Mouse (Mus musculus): ENCODE measurements around the gene Patl1.
"Not testable (repeated sequence)": the region's sequence is repeated elsewhere in the genome, so short reads cannot be mapped to it uniquely, and the experiment has no call there.

The Patl1 gene

GRCm38 (mm10) chr19:11912037-11912532 lies at the start of gene Patl1:
Patl1 (plus strand) TSS chr19:11912399.
- peak; percentile 91 for DNase-seq (ENCODE audit: low spot score)

- no peak for DNase-seq (ENCODE audit: low spot score)
Observed at GRCm38 (mm10) chr19:11867837-11868236, 44.4 kb upstream of the Patl1 start.

DNA sequence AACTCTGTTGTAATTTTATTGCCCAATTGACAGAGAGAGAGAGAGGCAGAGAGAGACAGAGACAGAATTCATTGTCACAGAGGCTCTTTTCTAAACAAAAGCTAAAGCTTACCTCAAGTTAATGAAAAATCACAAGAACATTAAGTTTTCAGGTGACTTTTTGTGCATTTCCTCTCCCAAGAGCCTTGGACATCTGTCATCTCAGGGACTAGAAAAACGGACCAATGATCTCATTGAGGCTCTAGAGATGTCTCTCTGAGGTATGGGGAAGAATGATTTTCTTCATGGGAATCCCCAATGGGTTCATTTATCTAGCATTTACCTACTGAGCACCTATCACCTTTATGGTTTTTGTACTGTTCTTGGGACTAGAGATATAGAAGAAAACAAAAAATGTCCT lies 37.2 kb upstream of the Patl1 start, which contains the start of gene Olfr1419:
TSS of gene Olfr1419 (minus strand) at position 101 of the 400 bp plus-strand sequence.
- DNase-seq (ENCODE audit: low spot score): no peak

DNA sequence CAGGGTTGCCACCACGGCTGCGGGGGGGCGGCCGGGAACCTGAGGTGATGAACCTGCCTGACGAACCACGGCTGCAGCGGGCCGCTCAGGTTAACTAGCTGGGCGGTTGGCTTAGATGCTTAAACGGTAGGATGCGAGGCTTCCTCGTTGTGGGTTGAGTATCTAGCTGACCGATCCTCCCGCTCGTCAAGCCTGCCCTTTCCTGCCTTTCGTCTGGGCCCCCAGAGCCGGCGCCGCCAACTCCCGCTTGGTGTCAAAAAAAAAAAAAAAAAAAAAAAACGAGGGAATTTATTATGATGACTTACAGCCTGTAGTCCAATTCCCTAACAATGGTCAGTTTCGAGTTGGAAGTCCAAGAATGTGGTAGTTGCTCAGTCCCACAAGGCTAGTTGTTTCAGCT lies 33.8 kb upstream of the Patl1 start:
- not testable (repeated sequence) for DNase-seq (ENCODE audit: low spot score)

DNA sequence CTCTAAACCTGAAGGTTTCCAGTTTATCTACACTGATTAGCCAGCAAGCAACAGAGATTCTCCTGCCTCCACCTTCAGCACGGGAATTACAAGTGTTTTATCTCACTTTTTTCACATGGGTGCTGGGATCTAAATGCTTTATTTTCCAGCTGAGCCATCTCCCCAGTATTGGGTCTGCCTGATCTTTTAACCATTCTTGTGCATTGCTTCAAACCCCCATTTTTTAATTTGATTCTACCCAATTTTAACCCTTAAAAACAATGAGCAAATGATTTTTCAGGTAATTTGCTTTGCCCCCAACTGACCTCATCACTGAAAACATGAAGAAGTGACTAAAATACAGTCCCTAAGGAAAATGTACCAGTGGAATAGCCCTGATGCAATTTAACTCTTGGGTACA lies 25.9 kb upstream of the Patl1 start, which contains the start of gene Olfr1420:
TSS of gene Olfr1420 (plus strand) at position 301 of the 400 bp plus-strand sequence.
- DNase-seq (ENCODE audit: low spot score): no peak

- no peak for DNase-seq (ENCODE audit: low spot score)
Observed at GRCm38 (mm10) chr19:11911021-11911420, 1.2 kb upstream of the Patl1 start.

- DNase-seq (ENCODE audit: low spot score): no peak
Observed at GRCm38 (mm10) chr19:11911603-11912002, 596 bp upstream of the Patl1 start.

- DNase-seq (ENCODE audit: low spot score): no peak
Observed at GRCm38 (mm10) chr19:11912533-11913121, 428 bp downstream of the Patl1 start.

- no peak for DNase-seq (ENCODE audit: low spot score)
Observed at GRCm38 (mm10) chr19:11915804-11916203, 3.6 kb downstream of the Patl1 start.

DNA sequence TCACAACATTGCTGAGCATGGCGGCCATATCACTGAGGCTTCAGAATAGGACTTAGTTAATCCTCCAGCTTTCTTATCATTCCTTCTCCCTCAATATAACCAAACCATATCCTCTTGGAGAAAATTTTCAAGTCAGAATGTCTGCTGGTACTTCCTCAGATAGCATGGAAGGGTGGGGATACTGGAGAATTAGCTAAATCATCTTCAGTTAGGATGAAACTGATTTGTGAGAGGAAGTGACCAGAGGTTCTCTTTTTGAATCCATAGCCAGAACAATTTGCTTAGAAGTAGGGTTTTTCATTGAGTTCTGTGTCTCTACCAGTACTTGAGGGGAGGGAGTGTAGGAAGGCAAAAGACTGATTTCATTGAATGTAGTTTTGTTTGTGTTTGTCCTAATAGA lies 9.9 kb downstream of the Patl1 start:
- DNase-seq (ENCODE audit: low spot score): no peak

DNA sequence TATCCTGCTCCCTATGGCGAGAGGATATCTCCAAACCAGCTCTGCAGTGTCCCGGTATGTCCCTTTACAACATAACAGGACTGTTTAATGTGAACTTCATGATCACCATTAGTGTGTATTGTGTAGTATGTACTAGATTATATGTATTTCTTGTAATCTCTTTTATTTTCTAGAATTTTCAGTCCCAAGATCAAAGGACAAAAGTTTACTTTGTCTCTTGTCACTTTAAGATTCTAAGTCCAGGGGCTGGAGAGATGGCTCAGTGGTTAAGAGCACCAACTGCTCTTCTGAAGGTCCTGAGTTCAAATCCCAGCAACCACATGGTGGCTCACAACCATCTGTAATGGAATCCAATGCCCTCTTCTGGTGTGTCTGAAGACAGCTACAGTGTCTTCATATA lies 10.3 kb downstream of the Patl1 start:
- DNase-seq (ENCODE audit: low spot score): not testable (repeated sequence)

DNA sequence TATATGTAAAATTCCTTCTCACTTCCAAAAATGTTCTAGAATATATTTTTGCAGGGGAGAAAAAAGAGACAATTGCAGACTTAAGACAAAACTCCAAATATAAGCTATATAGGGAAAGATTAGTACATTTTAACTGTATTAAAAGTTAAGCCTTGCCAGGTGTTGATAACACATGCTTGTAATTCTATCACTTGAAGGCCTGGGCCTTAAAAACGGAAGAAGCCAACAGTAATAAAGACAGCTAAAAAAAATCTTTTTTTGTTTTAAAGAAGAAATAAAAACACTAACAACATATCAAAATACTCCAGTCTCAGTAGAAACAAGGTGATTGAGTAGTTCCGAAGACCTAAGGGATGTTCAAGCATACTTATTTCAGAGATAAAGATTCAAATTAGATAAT lies 14.2 kb downstream of the Patl1 start:
- no peak for DNase-seq (ENCODE audit: low spot score)

GRCm38 (mm10) chr19:11928025-11928748 lies 16.0 kb downstream of the Patl1 start:
- no peak for DNase-seq (ENCODE audit: low spot score)

GRCm38 (mm10) chr19:11946460-11946859 lies 34.3 kb downstream of the Patl1 start:
- not testable (repeated sequence) for DNase-seq (ENCODE audit: low spot score)

GRCm38 (mm10) chr19:11949878-11950277 lies 37.7 kb downstream of the Patl1 start:
- DNase-seq (ENCODE audit: low spot score): no peak

- DNase-seq (ENCODE audit: low spot score): no peak
Observed at GRCm38 (mm10) chr19:11950747-11951146, 38.5 kb downstream of the Patl1 start.

- DNase-seq (ENCODE audit: low spot score): no peak
Observed at GRCm38 (mm10) chr19:11954206-11954605, 42.0 kb downstream of the Patl1 start.

DNA sequence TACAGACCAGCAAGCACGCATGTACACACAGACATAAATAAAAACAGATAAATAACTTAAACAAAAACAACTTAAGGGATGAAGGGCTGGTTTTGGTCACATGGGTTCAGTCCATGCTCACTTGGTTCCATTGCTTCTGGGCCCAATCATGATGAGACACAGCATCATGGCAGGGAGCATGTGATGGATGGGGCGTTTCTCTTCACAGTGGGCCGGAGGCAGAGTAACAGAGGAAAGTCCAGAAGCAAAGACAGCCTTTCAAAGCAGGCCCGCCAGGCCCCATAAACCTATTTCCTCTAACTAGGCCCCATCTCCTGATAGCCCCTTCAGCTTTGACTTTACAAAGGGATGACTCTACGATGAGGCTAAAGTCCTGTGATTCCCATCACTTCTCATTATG lies 44.4 kb downstream of the Patl1 start:
- no peak for DNase-seq (ENCODE audit: low spot score)

- DNase-seq (ENCODE audit: low spot score): no peak
Observed at GRCm38 (mm10) chr19:11957396-11957795, 45.2 kb downstream of the Patl1 start.

- DNase-seq (ENCODE audit: low spot score): no peak
Observed at GRCm38 (mm10) chr19:11957846-11958245, 45.6 kb downstream of the Patl1 start.

- no peak for DNase-seq (ENCODE audit: low spot score)
Observed at GRCm38 (mm10) chr19:11964266-11964665, 52.1 kb downstream of the Patl1 start.

- peak; percentile 96 for DNase-seq (ENCODE audit: low spot score)
Observed at GRCm38 (mm10) chr19:11965023-11965942, 53.1 kb downstream of the Patl1 start, which contains the start of gene Osbp. Osbp (plus strand) TSS chr19:11965941.

Measured in spleen, adult 12 weeks (tissue).